Mouse (Mus musculus) intestine, embryonic 16.5 days (tissue): ENCODE measurements at regions not wholly inside any gene's neighbourhood (a gene's known extent, or its start where the extent isn't known, plus 50 kb on each side); places are given as distances from the start of the nearest gene placed in this dataset.
A peak's percentile ranks its signal among the peaks of the same experiment; 100 is the strongest.

Experiments
- ATAC-seq: fragments of 200-750 bp; cut with Nextera tagmentation; 2 replicates; pipeline ENCODE4 v1.8.0; 2017; ENCODE audit warnings: moderate TSS enrichment, moderate library complexity
- H3K27ac ChIP-seq: fragments of 300-500 bp; sonication (generic); 2 replicates; pipeline ENCODE4 v1.5.1; 2014; ENCODE audit warnings: mild to moderate bottlenecking, low read length
- H3K27me3 ChIP-seq: fragments of 300-500 bp; sonication (generic); replicated peaks from 2 replicates; pipeline ENCODE4 v1.6.1; 2014; ENCODE audit warnings: low read length, control low read depth, mixed read lengths; ENCODE audit not compliant: control insufficient read depth, insufficient read depth
- H3K36me3 ChIP-seq: fragments of 300-500 bp; sonication (generic); 2 replicates; pipeline ENCODE4 v1.6.1; 2014; ENCODE audit warnings: low read length, control low read depth; ENCODE audit not compliant: control insufficient read depth, insufficient read depth
- H3K4me1 ChIP-seq: fragments of 300-500 bp; sonication (generic); 2 replicates; pipeline ENCODE4 v1.6.1; 2014; ENCODE audit warnings: low read length, control low read depth, mixed read lengths; ENCODE audit not compliant: control insufficient read depth, insufficient read depth
- H3K4me2 ChIP-seq: fragments of 300-500 bp; sonication (generic); 2 replicates; pipeline ENCODE4 v1.6.1; 2014; ENCODE audit warnings: low read depth, low read length, control low read depth
- H3K4me3 ChIP-seq: fragments of 300-500 bp; sonication (generic); 2 replicates; pipeline ENCODE4 v1.5.1; 2014; ENCODE audit warnings: mild to moderate bottlenecking, low read length
- H3K9ac ChIP-seq: fragments of 300-500 bp; sonication (generic); 2 replicates; pipeline ENCODE4 v1.6.1; 2014; ENCODE audit warnings: low read depth, low read length
- H3K9me3 ChIP-seq: fragments of 300-500 bp; sonication (generic); 2 replicates; pipeline ENCODE4 v1.6.1; 2016; ENCODE audit warnings: low read length, control low read depth; ENCODE audit not compliant: control insufficient read depth
- WGBS: fragments of 180-500 bp; shearing (Covaris S2); extraction: QIAGEN DNeasy Blood & Tissue Kit; methylation state at CpG from one replicate; pipeline ENCODE4 v1.1.7; 2014; 5-methylcytosine and 5-hydroxymethylcytosine counted together

DNA sequence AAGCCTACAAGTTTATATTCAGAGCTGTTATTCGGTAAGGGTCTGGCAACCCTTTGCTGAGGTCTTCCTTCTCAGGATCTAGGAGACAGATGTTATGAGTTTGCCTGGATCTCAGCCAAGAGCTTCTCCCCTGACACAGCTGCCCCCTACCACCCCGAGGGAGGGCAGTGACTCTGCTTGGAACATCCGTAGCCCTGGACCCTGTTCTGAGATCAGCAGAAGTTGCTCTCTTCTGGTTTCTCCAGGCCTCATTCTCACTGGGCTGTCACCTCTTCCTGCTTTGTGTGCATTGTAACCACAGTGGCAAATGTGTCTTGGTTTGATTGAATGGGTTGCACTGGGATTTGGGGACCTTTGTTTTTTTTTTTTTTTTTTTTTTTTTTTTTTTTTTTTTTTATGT, 342.4 kb upstream of the Rnaseh2b start:
- no peak for ATAC-seq

DNA sequence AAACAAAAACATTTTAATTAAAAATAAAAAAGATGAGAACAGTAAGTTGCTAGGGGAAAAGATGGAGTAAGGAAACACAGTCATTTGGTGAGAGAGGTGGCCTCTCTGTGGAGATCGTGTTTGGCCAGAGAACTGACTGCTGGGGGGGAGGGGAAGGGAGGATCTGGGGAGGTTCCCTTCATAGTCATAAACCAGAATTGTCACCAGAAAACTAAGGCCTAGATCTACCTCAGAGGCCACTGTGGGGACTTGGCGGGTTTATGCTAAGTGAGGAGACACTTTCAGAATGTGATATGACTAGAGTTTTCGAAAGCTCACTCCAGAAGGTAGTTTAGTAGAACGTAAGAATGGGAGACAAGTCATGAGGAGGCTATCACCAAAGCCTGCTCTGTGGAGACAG, 339.4 kb upstream of the Rnaseh2b start:
- 92% methylated on average over 4 of the region's 4 CpGs for WGBS
- Histone ChIP-seq H3K9me3 (no peaks in the 10 kb centered on the region), H3K4me1 (peaks cover 10% of the 10 kb centered on the region; the same call in 1 of the 2 replicates), H3K9ac (no peak overlapping the region), H3K27me3 (no peaks in the 10 kb centered on the region), H3K4me2 (no peak overlapping the region), H3K36me3 (no peaks in the 10 kb centered on the region), H3K4me3 (no peak overlapping the region), H3K27ac (no peak overlapping the region)
- ATAC-seq = no peak

More for the DNA sequence above, 342.4 kb upstream of the Rnaseh2b start:
- WGBS = 38% methylated on average over 3 of the region's 3 CpGs
- no peak overlapping the region for H3K27ac ChIP-seq
- no peak overlapping the region for H3K9ac ChIP-seq
- peaks cover 15% of the 10 kb centered on the region; the same call in 1 of the 2 replicates for H3K4me1 ChIP-seq
- no peaks in the 10 kb centered on the region for H3K27me3 ChIP-seq
- no peak overlapping the region for H3K4me2 ChIP-seq
- H3K9me3 ChIP-seq = no peaks in the 10 kb centered on the region
- no peaks in the 10 kb centered on the region for H3K36me3 ChIP-seq
- no peak overlapping the region for H3K4me3 ChIP-seq

DNA sequence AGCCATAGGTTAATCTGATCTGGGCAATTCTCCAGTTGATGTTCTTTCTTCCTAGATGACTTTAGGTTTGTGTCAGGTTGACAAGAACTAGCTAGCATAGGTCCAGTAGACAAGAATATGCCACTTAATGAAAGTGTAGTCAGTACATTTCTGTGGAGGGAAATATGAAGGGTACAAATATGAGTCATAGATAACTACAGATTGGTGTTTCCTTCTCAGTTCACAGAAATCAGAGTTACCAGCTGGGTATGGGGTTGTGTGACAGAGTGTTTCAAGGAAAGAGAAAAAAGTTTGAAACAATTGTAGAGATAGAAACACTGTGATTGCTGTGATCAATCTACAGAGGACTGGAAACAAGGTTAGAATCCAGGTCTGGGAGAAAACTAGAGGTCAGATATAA, 337.0 kb upstream of the Rnaseh2b start:
- Histone ChIP-seq H3K9ac (no peak overlapping the region), H3K4me1 (no peaks in the 10 kb centered on the region), H3K27ac (no peak overlapping the region), H3K36me3 (no peaks in the 10 kb centered on the region), H3K4me2 (no peak overlapping the region), H3K27me3 (no peaks in the 10 kb centered on the region), H3K9me3 (no peaks in the 10 kb centered on the region), H3K4me3 (no peak overlapping the region)
- ATAC-seq = no peak

GRCm38 (mm10) chr14:61960243-61960957, 332.0 kb upstream of the Rnaseh2b start:
- Histone ChIP-seq H3K9ac (no peak overlapping the region), H3K27me3 (no peaks in the 10 kb centered on the region), H3K4me1 (no peaks in the 10 kb centered on the region), H3K9me3 (no peaks in the 10 kb centered on the region), H3K4me3 (no peak overlapping the region), H3K27ac (no peak overlapping the region), H3K4me2 (no peak overlapping the region), H3K36me3 (no peaks in the 10 kb centered on the region)
- ATAC-seq = no peak
- WGBS = 68% methylated on average over 4 of the region's 4 CpGs

- no peak overlapping the region for H3K9ac ChIP-seq
- H3K27ac ChIP-seq = no peak overlapping the region
- no peaks in the 10 kb centered on the region for H3K4me1 ChIP-seq
- 83% methylated on average over 1 of the region's 1 CpGs for WGBS
- H3K36me3 ChIP-seq = no peaks in the 10 kb centered on the region
- ATAC-seq = peak; percentile 86
- H3K4me2 ChIP-seq = no peak overlapping the region
- H3K4me3 ChIP-seq = no peak overlapping the region
- H3K27me3 ChIP-seq = no peaks in the 10 kb centered on the region
- H3K9me3 ChIP-seq = no peaks in the 10 kb centered on the region
Observed at GRCm38 (mm10) chr14:61968467-61968866, 323.9 kb upstream of the Rnaseh2b start.

GRCm38 (mm10) chr14:61968957-61969535, 323.3 kb upstream of the Rnaseh2b start:
- H3K4me3 ChIP-seq = no peak overlapping the region
- ATAC-seq = peak; percentile 64
- no peaks in the 10 kb centered on the region for H3K36me3 ChIP-seq
- WGBS = 80% methylated on average over 5 of the region's 5 CpGs
- H3K9me3 ChIP-seq = no peaks in the 10 kb centered on the region
- no peak overlapping the region for H3K4me2 ChIP-seq
- H3K4me1 ChIP-seq = no peaks in the 10 kb centered on the region
- no peak overlapping the region for H3K9ac ChIP-seq
- H3K27me3 ChIP-seq = no peaks in the 10 kb centered on the region
- no peak overlapping the region for H3K27ac ChIP-seq

- no peak for ATAC-seq
- H3K4me3 ChIP-seq = no peak overlapping the region
- WGBS = 80% methylated on average over 3 of the region's 3 CpGs
- H3K4me1 ChIP-seq = no peaks in the 10 kb centered on the region
- no peak overlapping the region for H3K9ac ChIP-seq
- no peak overlapping the region for H3K27ac ChIP-seq
- no peaks in the 10 kb centered on the region for H3K27me3 ChIP-seq
- no peak overlapping the region for H3K4me2 ChIP-seq
- H3K36me3 ChIP-seq = no peaks in the 10 kb centered on the region
- H3K9me3 ChIP-seq = no peaks in the 10 kb centered on the region
Observed at GRCm38 (mm10) chr14:61970591-61970990, 321.8 kb upstream of the Rnaseh2b start.

- WGBS = 77% methylated on average over 14 of the region's 14 CpGs
- no peak overlapping the region for H3K27ac ChIP-seq
- H3K4me1 ChIP-seq = no peaks in the 10 kb centered on the region
- H3K4me2 ChIP-seq = no peak overlapping the region
- no peaks in the 10 kb centered on the region for H3K36me3 ChIP-seq
- no peaks in the 10 kb centered on the region for H3K9me3 ChIP-seq
- H3K9ac ChIP-seq = no peak overlapping the region
- no peak overlapping the region for H3K4me3 ChIP-seq
- ATAC-seq = no peak
- no peaks in the 10 kb centered on the region for H3K27me3 ChIP-seq
Observed at GRCm38 (mm10) chr14:61971100-61972088, 321.0 kb upstream of the Rnaseh2b start.

DNA sequence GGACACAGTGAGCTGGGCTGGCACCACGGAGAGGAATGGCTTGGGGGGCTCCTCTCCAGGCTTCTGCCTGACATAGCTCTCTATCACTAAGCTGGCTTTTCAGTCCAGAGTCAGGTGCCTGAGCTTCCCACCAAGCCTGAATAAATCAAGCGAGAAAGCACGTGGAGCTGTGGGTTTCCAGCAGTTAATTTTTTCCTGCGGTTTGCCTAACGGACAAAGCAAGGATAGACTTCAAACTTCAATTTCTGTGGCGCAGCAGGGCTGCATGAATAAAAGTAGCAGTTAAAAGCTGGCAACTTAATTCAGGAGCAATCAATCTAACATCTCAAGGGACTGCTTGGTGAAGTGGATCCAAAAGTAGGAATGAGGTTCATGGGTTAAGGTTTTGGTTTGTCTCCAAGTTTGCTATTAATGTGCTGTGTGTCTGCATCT, 317.1 kb upstream of the Rnaseh2b start:
- no peak for ATAC-seq
- 73% methylated on average over 6 of the region's 6 CpGs for WGBS
- no peaks in the 10 kb centered on the region for H3K9me3 ChIP-seq
- H3K4me1 ChIP-seq = no peaks in the 10 kb centered on the region
- H3K4me3 ChIP-seq = no peak overlapping the region
- no peak overlapping the region for H3K4me2 ChIP-seq
- no peak overlapping the region for H3K27ac ChIP-seq
- no peaks in the 10 kb centered on the region for H3K36me3 ChIP-seq
- H3K9ac ChIP-seq = no peak overlapping the region
- no peaks in the 10 kb centered on the region for H3K27me3 ChIP-seq
